Mouse (Mus musculus) hindbrain, embryonic 14.5 days (tissue): ENCODE results near the gene Mtx1. TPM values are rescaled to one million over a fixed set of nuclear protein-coding genes. Genes with fewer than 3 reads are reported as not detected.
A peak's percentile ranks its signal among the peaks of the same experiment; 100 is the strongest.

Source experiments
- ATAC-seq: fragments of 200-750 bp; cut with Nextera tagmentation; 2 replicates; pipeline ENCODE4 v1.8.0; 2017; ENCODE audit warnings: moderate number of reproducible peaks, mild to moderate bottlenecking, moderate TSS enrichment, moderate library complexity; ENCODE audit not compliant: low FRiP score
- DNase-seq: peaks from one replicate; pipeline ENCODE4 v3.0.0-alpha.2; 2015; ENCODE audit warnings: low spot score
- H3K27ac ChIP-seq: fragments of 300-500 bp; sonication (generic); 2 replicates; pipeline ENCODE4 v1.5.1; 2014; ENCODE audit warnings: mild to moderate bottlenecking, moderate library complexity
- H3K27me3 ChIP-seq: fragments of 300-500 bp; sonication (generic); 2 replicates; pipeline ENCODE4 v1.6.1; 2014; ENCODE audit warnings: mild to moderate bottlenecking, low read length, mixed read lengths; ENCODE audit not compliant: control insufficient read depth, insufficient read depth
- H3K36me3 ChIP-seq: fragments of 300-500 bp; sonication (generic); replicated peaks from 2 replicates; pipeline ENCODE4 v1.6.1; 2014; ENCODE audit not compliant: control insufficient read depth, insufficient read depth
- H3K4me1 ChIP-seq: fragments of 300-500 bp; sonication (generic); replicated peaks from 2 replicates; pipeline ENCODE4 v1.6.1; 2014; ENCODE audit warnings: antibody characterized with exemption, low read length, mixed read lengths; ENCODE audit not compliant: control insufficient read depth, insufficient read depth
- H3K4me2 ChIP-seq: fragments of 300-500 bp; sonication (generic); replicated peaks from 2 replicates; pipeline ENCODE4 v1.6.1; 2014; ENCODE audit warnings: mild to moderate bottlenecking, moderate library complexity
- H3K4me3 ChIP-seq: fragments of 300-500 bp; sonication (generic); replicated peaks from 2 replicates; pipeline ENCODE4 v1.5.1; 2014; ENCODE audit warnings: mild to moderate bottlenecking, low read length
- H3K9ac ChIP-seq: fragments of 300-500 bp; sonication (generic); 2 replicates; pipeline ENCODE4 v1.6.1; 2014
- H3K9me3 ChIP-seq: fragments of 300-500 bp; sonication (generic); 2 replicates; pipeline ENCODE4 v1.6.1; 2016; ENCODE audit warnings: low read length; ENCODE audit not compliant: control insufficient read depth
- WGBS: fragments of 180-500 bp; shearing (Covaris S2); extraction: QIAGEN DNeasy Blood & Tissue Kit; methylation state at CpG from one replicate; pipeline ENCODE4 v1.1.7; 2014; 5-methylcytosine and 5-hydroxymethylcytosine counted together
- polyA plus RNA-seq: library from polyadenylated mRNA; unstranded; fragments of >200 nt; fragmentation: Nextera tagmentation; extraction: Ambion mirVana; gene quantifications from 2 replicates; pipeline ENCODE4 v1.2.1, GENCODE M21; 2014

The Mtx1 gene
- polyA plus RNA-seq, 1 experiment from 2014 or later, result 144 TPM

DNA sequence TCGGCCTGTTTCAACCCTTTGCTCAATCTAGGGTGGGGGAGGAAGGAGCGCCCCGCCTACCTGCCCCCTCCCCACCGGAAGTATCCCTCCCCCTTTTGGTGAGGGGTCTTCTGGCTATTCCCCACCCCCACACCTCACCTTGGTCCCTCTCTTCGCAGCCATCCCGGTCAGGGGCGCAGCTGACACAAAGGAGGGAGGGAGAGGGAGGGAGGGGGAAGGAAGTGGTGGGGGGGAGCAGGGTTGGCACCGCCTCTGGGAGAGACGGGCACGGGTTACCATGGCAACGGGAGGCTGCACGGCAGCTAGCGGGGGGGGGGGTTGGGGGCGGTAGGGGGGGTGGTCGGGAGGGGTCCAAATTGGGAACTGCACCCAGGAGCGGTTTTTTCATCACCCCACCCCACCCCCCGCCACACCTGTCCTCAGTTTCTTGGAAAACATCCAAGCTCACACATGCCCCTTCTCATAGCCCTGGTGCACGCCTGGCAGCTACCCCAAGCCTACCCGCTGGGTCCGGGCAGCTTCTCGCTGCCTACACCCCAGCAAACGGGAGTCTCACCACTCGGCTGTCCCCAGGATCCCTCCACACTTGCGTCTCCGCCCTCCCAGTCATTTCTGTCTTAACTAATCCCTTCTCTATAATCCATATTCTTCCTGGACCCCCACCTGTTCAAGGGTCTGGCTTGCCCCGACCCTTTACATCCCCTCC is 18.2 kb upstream of the Mtx1 start:
- Histone ChIP-seq H3K4me3 (peak overlapping the region; percentile 62), H3K27me3 (no peaks in the 10 kb centered on the region), H3K27ac (peak overlapping the region; percentile 94), H3K9ac (peak overlapping the region; percentile 67), H3K9me3 (no peaks in the 10 kb centered on the region), H3K36me3 (peaks cover 40% of the 10 kb centered on the region), H3K4me1 (peaks cover 23% of the 10 kb centered on the region), H3K4me2 (peak overlapping the region; percentile 79)
- ATAC-seq, result peak; percentile 61
- DNase-seq, result peak; percentile 82
- 3% methylated on average over 17 of the region's 26 CpGs for WGBS

DNA sequence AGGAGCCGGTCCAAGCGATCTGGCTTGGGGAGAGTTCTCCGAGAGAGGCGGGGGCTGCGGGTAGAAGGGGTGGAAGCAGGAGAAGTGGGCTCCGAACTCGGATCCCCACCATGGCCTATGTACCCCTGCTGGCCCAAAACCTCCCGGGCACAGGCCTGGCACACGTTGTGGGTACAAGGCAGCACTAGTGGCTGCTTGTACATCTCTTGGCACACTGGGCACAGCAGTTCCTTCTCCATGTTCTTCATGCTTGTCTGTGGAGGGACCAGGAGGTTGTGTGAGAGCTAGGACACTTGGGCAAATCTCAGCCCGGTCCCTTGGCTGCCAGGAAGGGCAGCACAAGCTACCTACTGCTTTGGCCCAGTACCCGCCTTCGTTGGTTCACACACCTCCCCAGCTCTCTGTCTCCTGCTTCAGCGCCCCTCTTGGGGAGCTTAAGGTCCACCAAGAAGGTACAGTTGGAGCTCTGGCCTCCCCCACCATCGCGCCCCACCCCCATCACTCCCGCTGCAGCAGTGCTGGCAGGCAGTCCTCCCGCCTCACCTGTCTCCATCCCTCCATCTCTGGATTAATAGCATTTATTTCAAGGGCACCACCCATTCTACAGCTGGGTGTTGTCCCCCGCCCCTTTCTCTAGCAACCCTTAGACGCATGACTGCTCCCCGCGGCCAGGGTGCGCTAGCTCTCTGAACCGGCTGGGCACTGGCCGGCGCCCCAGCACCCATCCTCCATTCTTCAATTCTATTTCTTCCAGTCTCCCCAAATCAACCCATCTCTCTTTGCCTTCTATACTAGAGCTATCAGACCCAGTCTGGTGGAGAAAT is 17.5 kb upstream of the Mtx1 start:
- H3K4me1 ChIP-seq, result peaks cover 23% of the 10 kb centered on the region
- no peaks in the 10 kb centered on the region for H3K27me3 ChIP-seq
- H3K9ac ChIP-seq, result peak overlapping the region; percentile 67
- peaks cover 43% of the 10 kb centered on the region for H3K36me3 ChIP-seq
- H3K4me3 ChIP-seq, result peak overlapping the region; percentile 62
- DNase-seq (no peak), ATAC-seq (peak; percentile 37)
- 13% methylated on average over 25 of the region's 25 CpGs for WGBS
- peak overlapping the region; percentile 94 for H3K27ac ChIP-seq
- H3K9me3 ChIP-seq, result no peaks in the 10 kb centered on the region
- H3K4me2 ChIP-seq, result peak overlapping the region; percentile 79

DNA sequence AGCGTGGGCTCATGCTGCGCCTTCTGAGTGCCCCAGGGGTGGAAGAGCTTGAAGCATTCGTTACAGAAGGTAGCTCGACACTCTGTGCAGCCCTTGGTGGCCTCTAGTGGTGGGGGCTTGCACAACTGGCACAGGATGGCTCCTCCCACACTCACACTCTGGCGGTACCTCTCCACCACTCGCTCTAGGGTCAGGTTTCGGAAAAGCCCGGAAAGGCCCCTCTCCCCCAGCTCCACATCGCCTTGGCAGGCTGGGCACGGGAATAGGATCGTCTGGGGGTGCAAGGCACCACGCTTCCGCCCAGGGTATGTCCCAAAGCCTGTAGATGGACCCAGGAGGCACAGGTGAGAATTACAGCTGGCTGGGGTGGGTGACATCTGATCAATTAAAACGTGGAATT is 16.7 kb upstream of the Mtx1 start:
- peak overlapping the region; percentile 94 for H3K27ac ChIP-seq
- peak overlapping the region; percentile 67 for H3K9ac ChIP-seq
- DNase-seq, result no peak

DNA sequence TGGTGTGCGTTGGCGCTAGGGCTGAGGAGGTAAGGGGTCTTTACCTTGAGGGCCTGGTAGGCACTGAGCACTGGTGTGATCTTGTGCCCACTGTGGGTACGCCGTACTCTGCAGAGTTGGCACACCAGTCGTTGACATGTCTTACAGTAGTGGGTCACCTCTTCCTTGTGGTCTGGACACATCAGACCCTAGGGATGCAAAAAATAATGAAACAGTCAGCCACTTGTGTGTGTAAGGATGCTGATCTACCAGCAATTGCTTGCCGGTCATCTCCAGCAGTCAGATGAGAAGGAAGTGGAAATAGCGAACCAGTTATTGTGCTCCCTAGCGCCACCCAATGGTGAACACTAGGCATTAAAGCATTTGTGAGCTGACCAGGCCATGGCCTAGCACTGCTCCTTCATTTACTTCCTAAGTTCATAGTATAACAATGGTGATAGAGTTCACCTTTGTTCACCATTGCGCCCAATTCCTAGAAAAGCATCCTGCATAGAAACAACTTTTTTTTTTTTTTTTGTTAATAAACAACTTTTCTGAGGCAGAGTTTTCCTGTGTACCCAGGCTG is 15.5 kb upstream of the Mtx1 start:
- Histone ChIP-seq H3K27ac (no peak overlapping the region), H3K36me3 (peaks cover 55% of the 10 kb centered on the region), H3K9me3 (no peaks in the 10 kb centered on the region), H3K4me3 (no peak overlapping the region), H3K9ac (no peak overlapping the region), H3K4me1 (peaks cover 21% of the 10 kb centered on the region), H3K27me3 (no peaks in the 10 kb centered on the region), H3K4me2 (peak overlapping the region; percentile 79; the same call in 1 of the 2 replicates)
- ATAC-seq (no peak), DNase-seq (peak; percentile 52)
- 71% methylated on average over 9 of the region's 9 CpGs for WGBS

More for the DNA sequence above, 16.7 kb upstream of the Mtx1 start:
- no peaks in the 10 kb centered on the region for H3K9me3 ChIP-seq
- H3K4me2 ChIP-seq, result peak overlapping the region; percentile 79
- H3K4me3 ChIP-seq, result peak overlapping the region; percentile 62
- no peaks in the 10 kb centered on the region for H3K27me3 ChIP-seq
- 11% methylated on average over 14 of the region's 14 CpGs for WGBS
- H3K36me3 ChIP-seq, result peaks cover 45% of the 10 kb centered on the region
- no peak for ATAC-seq
- H3K4me1 ChIP-seq, result peaks cover 23% of the 10 kb centered on the region

DNA sequence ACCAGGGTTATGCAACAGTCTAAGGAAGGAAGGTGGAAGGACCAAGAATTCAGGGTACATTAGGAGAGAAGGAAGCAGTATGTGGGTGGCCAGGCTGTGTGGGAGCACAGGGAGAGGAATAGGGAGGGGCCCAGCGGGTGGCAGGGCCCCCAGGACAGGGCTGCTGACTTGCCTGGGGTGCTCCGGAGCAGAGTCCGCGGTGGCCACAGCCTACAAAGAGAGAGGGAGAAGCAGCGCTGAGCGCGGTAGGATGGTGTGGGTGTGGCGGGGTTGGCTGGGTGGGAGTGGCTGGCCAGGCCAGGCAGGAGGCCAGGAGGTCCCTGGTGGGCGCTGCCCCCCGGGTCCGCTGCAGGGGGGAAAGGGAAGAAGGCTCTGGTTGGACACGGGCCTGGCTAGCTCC is 11.6 kb upstream of the Mtx1 start:
- H3K27ac ChIP-seq, result no peak overlapping the region
- no peaks in the 10 kb centered on the region for H3K9me3 ChIP-seq
- no peak overlapping the region for H3K9ac ChIP-seq
- no peaks in the 10 kb centered on the region for H3K27me3 ChIP-seq
- ATAC-seq (no peak), DNase-seq (no peak)
- H3K4me3 ChIP-seq, result no peak overlapping the region
- H3K4me1 ChIP-seq, result peaks cover 6% of the 10 kb centered on the region
- H3K4me2 ChIP-seq, result no peak overlapping the region
- 75% methylated on average over 12 of the region's 12 CpGs for WGBS
- peaks cover 95% of the 10 kb centered on the region for H3K36me3 ChIP-seq

GRCm38 (mm10) chr3:89237682-89238081 is 10.8 kb upstream of the Mtx1 start:
- no peaks in the 10 kb centered on the region for H3K4me1 ChIP-seq
- no peak for ATAC-seq

GRCm38 (mm10) chr3:89236516-89236915 is 9.6 kb upstream of the Mtx1 start:
- H3K9me3 ChIP-seq, result no peaks in the 10 kb centered on the region
- no peak overlapping the region for H3K9ac ChIP-seq
- H3K27ac ChIP-seq, result no peak overlapping the region
- 87% methylated on average over 10 of the region's 10 CpGs for WGBS
- peaks cover 87% of the 10 kb centered on the region for H3K36me3 ChIP-seq
- H3K27me3 ChIP-seq, result no peaks in the 10 kb centered on the region
- ATAC-seq (no peak), DNase-seq (no peak)
- H3K4me1 ChIP-seq, result no peaks in the 10 kb centered on the region
- H3K4me3 ChIP-seq, result no peak overlapping the region
- no peak overlapping the region for H3K4me2 ChIP-seq

More at GRCm38 (mm10) chr3:89237682-89238081, 10.8 kb upstream of the Mtx1 start:
- Histone ChIP-seq H3K27me3 (no peaks in the 10 kb centered on the region), H3K9me3 (no peaks in the 10 kb centered on the region), H3K36me3 (peaks cover 98% of the 10 kb centered on the region), H3K4me3 (no peak overlapping the region), H3K4me2 (no peak overlapping the region), H3K9ac (no peak overlapping the region), H3K27ac (no peak overlapping the region)
- WGBS, result 93% methylated on average over 21 of the region's 21 CpGs
- no peak for DNase-seq

DNA sequence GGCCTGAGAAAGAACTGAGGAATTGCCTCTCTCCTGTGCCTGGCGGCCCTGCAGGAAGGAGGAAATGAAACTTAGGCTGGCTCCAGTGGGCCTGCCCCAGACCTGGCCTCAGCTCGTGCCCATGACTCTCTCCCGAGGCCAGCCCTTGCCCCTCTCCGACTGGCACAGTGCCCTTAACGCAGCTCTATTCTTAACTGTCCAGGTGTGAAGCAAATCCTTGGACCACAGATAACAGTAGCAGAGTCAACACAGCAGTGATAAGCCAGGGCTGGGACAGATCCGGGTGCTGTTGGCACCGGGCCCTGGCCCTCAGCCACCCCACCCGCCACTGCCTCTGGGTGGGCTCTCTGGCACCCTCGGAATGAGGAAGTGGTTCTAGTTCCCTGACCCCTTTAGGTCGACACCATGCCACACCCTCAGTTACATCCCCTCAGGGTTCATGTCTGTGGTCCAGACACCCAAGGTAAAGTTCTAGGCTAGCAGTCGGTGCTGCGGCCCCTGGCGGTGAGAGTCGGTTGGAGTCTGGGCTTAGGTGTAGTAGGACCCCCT is 6.7 kb upstream of the Mtx1 start:
- Histone ChIP-seq H3K4me1 (no peaks in the 10 kb centered on the region), H3K27me3 (no peaks in the 10 kb centered on the region), H3K4me2 (no peak overlapping the region), H3K9ac (no peak overlapping the region), H3K36me3 (peaks cover 58% of the 10 kb centered on the region), H3K27ac (no peak overlapping the region), H3K4me3 (no peak overlapping the region), H3K9me3 (no peaks in the 10 kb centered on the region)
- ATAC-seq, result no peak
- no peak for DNase-seq
- WGBS, result 85% methylated on average over 13 of the region's 14 CpGs

DNA sequence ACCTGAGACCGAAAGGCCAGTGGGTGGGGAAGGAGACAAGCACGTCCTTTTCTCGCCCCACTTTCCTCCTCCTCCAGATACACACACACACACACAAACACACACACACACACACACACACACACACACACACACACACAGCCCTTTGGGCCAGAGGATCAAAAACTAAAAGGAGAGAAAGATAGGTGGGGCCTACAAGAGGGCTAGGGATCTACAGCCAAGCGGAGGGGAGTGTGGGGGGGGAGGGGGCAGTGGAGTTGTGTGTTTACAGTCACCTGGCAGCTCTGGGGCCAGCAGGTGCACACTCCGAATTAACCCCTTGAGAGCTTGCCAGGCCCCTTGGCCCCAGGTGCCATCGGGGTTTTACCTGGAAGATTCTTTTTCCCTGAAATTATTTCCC is 5.7 kb upstream of the Mtx1 start:
- no peak for ATAC-seq
- 77% methylated on average over 6 of the region's 6 CpGs for WGBS
- H3K36me3 ChIP-seq, result peaks cover 48% of the 10 kb centered on the region
- no peaks in the 10 kb centered on the region for H3K27me3 ChIP-seq
- DNase-seq, result no peak
- no peak overlapping the region for H3K9ac ChIP-seq
- peaks cover 5% of the 10 kb centered on the region for H3K4me1 ChIP-seq
- no peak overlapping the region for H3K4me2 ChIP-seq
- H3K4me3 ChIP-seq, result no peak overlapping the region
- no peaks in the 10 kb centered on the region for H3K9me3 ChIP-seq
- no peak overlapping the region for H3K27ac ChIP-seq
